Mouse (Mus musculus) urinary bladder, postnatal 10 days (tissue): Measurements from ENCODE around the gene Isx.

Source experiments
- DNase-seq: peaks from one replicate; pipeline ENCODE4 v3.0.0; 2022; ENCODE audit warnings: low spot score

Isx gene

GRCm38 (mm10) chr8:74872940-74873339, at the start of gene Isx:
Gene Isx, plus strand, starts transcription at chr8:74873173.
- DNase-seq, result no peak

DNA sequence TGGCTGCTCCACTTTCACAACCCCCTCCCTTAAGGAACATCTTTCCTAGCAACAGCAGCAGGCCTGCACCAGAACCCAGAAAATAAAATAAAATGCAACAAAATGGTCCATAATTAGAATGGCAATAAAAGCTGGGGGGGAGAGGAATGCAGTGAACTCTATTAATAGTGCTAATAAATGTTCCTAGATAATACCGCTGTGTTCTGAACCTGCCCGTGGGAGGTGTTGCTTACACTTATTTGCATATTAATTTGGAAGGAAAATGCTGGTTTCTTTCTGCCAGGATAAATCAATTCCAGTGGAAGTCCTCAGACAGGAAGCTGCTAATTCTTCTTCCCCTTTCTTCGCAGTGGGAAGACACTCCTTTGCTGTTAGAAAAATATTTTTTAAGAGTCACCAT, 45.3 kb upstream of the Isx start:
- no peak for DNase-seq

- DNase-seq, result no peak
These were observed 41.7 kb upstream of the Isx start for GRCm38 (mm10) chr8:74831322-74831721.

DNA sequence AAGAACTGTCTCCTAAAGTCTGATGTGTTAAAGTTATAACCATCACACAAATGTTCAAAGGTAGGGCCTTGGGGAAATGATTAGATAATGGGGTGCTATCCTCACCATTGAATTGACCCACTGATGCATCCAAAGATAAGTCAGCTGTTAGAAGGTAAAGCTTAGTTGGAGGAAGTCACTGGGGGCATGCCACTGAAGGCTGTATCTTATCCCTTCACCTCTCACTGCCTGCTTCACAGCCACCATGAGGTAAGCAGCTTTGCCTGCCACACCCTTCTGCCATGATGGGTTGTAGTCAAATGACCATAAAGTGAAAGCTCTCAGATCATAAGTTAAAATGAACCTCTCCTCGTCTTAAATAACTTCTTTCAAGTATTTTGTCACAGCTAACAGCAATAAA, 38.7 kb upstream of the Isx start:
- no peak for DNase-seq

- no peak for DNase-seq
These were observed 25.5 kb upstream of the Isx start for GRCm38 (mm10) chr8:74847376-74848048.

GRCm38 (mm10) chr8:74848707-74849106, 24.3 kb upstream of the Isx start:
- no peak for DNase-seq

DNA sequence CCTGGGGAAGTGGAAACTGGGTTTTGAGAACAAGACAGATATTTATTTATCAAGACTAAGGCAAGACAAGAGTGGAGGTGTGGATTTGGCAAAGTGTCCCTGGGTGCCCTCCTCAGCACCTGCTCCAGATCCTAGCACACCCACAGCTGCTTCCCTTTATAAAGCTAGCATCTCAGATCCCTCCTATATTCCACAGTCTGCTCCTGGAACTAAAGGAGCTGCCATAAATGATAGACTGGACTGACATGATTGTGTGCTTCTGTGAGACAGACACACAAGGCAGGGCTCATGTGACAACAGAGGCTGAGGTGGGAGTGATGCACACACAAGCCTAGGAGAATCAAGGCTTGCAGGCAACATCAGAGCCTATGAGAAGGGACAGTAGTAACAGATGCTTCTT, 22.0 kb upstream of the Isx start:
- no peak for DNase-seq

DNA sequence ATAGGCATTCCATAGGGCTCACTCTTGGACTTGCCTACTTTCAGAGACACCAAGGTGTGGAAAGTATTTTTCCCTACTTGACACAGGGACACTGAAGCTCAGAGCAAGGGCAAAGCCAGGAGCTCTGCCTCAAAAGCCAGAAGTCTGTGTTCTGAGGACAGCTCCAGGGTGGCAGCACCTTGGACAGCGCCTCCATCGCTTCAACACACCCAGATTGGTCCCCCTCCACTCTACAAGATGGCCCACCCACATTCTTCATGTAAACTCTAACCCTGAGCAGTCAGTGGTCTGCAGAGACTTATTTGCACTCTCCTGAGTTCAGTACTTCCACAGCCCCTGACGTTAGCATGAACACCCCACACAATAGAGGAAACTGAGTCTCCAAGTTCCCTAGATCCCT, 21.1 kb upstream of the Isx start:
- DNase-seq, result no peak

- DNase-seq, result no peak
These were observed 19.5 kb upstream of the Isx start for GRCm38 (mm10) chr8:74853488-74853887.

DNA sequence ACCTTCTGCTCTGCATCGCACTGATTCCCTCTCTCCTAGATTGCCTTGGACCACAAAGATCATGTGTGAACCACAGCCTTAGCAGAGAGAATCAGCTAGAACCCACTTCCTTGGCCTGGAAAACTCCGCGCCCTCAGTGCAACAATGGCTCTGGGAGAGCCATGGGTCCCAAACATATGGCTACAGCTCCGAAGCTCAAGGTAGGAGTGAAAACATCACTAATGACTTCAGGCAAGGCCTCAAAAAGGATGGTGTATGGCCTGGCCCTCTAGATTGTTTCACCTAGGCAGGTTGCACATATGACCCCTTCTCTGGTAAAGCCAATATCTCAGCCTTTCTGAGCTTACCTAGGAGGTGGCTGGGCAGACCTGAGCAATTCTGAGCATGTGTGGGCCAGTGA, 18.2 kb upstream of the Isx start:
- no peak for DNase-seq

DNA sequence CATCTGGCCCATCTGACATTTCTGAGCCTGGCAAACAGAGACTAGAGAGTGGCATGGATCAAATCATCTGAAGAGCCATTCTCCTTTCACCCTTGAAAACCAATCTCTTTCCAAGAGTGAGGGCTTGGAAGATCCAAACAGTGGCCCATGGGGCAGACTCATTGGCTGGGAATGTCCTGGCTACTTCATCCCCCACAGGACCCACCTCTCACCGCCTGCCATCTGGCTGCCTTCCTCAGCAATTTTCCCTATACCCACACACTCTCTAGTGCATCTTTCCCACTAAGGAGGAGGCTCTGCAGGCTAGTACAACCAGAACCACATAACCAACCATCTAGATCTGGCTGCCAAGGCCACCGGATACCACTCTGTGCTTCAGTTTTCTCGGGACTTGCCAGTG, 17.6 kb upstream of the Isx start:
- DNase-seq, result no peak

- DNase-seq, result no peak
These were observed 13.7 kb upstream of the Isx start for GRCm38 (mm10) chr8:74859241-74859640.

GRCm38 (mm10) chr8:74860449-74860848, 12.5 kb upstream of the Isx start:
- DNase-seq, result no peak

DNA sequence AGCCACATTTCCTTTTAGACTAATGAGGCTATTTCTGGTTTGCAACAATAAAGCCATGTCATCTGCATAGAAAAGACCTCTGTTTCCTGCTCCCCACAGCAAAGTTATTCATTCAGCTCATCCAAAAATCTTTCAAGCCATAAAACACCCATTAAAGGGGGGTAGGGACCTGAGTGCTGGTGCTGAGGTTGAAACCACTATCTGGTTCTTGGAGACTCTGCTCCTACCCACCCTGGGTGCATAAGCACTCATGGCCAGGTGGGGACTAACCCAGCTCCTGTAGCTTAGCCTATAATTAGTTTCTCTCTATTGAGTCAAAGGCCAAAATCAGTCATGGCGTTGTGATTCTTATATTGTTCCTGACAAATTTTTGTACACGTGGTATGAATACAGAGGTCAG, 10.4 kb upstream of the Isx start:
- DNase-seq, result no peak

- DNase-seq, result no peak
These were observed 2.5 kb upstream of the Isx start for GRCm38 (mm10) chr8:74870346-74870949.

GRCm38 (mm10) chr8:74871686-74872085, 1.3 kb upstream of the Isx start:
- DNase-seq, result no peak

DNA sequence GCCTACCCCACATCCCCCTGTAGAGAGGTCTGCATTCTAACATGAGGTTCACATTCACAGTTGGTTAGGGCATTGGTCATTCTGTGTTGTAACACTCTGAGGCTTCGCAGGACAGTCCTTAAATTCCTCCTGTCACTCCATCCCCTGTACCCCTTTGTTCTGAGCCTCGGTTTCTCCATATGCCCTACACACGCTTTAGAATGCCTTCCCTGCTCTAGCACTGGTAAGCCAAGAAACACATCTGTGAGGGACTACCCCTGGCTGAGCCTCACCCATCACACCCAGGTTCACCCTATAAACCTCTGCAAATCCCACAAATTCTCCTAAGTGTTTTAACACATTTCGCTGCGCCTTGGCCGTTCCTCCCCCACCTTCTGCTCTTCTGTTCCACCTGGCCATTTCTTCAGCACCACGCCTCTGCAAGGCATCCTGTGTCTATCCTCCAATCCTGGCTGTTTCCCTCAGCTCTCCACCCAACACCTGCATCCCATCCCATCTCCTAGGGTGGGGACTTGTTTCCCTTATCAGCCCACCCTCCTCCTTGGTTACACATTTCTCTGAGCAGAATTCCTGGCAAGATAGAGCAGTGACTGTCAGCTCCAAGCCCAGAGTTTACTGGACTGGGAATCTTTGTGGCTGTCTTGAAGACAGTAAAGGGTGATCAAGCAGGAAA, 686 bp upstream of the Isx start:
- DNase-seq, result no peak

DNA sequence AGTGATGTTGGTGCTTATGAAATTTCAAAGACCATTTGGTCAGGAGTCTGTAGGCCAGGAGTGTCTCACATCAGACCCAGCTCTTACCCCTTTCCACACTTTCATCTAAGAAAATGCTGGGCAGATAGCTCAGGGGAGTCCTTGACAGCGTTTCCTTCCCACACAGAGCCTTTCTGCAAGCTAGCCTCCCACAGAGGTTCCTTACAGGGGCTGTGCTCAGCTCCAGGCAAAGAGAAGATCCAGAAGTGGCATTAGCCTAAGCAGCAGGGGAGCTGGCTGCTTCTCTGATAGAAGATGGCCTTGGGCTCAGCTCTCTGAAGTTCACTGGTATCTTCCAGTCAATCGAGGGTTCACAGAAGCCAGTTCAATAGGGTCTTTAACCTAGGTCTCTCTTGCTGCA, 1.6 kb downstream of the Isx start:
- no peak for DNase-seq

GRCm38 (mm10) chr8:74878637-74879036, 5.7 kb downstream of the Isx start:
- no peak for DNase-seq

- DNase-seq, result no peak
These were observed 15.8 kb downstream of the Isx start for GRCm38 (mm10) chr8:74888763-74889162.

- no peak for DNase-seq
These were observed 18.1 kb downstream of the Isx start for GRCm38 (mm10) chr8:74891030-74891429.

GRCm38 (mm10) chr8:74896302-74896701, 23.3 kb downstream of the Isx start:
- DNase-seq, result no peak

- DNase-seq, result no peak
These were observed 24.3 kb downstream of the Isx start for GRCm38 (mm10) chr8:74897315-74897714.

- no peak for DNase-seq
These were observed 26.8 kb downstream of the Isx start for GRCm38 (mm10) chr8:74899796-74900195.
